Mouse (Mus musculus) heart, postnatal 0 days (tissue): ENCODE data around the gene Man2b2.

ENCODE experiments used
- CTCF ChIP-seq: IDR thresholded peaks from 2 replicates; pipeline ENCODE4 v1.5.1; 2016; ENCODE audit warnings: antibody characterized with exemption, control low read depth, low read depth
- EP300 ChIP-seq: IDR thresholded peaks from 2 replicates; pipeline ENCODE4 v1.6.1; 2016; ENCODE audit warnings: antibody characterized with exemption, low read depth

GRCm38 (mm10) chr5:36829098-36829497 is 1.4 kb downstream of the Man2b2 start:
- TF ChIP-seq CTCF (no peak), EP300 (no peak)
